Mouse (Mus musculus) cerebellum, adult 9-11 months (tissue): ENCODE data around the gene Ywhah.
"Not testable (repeated sequence)": the region's sequence is repeated elsewhere in the genome, so short reads cannot be mapped to it uniquely, and the experiment has no call there.

Source experiments
- DNase-seq: peaks from one replicate; pipeline ENCODE4 v3.0.0; 2022

Gene Ywhah

DNA sequence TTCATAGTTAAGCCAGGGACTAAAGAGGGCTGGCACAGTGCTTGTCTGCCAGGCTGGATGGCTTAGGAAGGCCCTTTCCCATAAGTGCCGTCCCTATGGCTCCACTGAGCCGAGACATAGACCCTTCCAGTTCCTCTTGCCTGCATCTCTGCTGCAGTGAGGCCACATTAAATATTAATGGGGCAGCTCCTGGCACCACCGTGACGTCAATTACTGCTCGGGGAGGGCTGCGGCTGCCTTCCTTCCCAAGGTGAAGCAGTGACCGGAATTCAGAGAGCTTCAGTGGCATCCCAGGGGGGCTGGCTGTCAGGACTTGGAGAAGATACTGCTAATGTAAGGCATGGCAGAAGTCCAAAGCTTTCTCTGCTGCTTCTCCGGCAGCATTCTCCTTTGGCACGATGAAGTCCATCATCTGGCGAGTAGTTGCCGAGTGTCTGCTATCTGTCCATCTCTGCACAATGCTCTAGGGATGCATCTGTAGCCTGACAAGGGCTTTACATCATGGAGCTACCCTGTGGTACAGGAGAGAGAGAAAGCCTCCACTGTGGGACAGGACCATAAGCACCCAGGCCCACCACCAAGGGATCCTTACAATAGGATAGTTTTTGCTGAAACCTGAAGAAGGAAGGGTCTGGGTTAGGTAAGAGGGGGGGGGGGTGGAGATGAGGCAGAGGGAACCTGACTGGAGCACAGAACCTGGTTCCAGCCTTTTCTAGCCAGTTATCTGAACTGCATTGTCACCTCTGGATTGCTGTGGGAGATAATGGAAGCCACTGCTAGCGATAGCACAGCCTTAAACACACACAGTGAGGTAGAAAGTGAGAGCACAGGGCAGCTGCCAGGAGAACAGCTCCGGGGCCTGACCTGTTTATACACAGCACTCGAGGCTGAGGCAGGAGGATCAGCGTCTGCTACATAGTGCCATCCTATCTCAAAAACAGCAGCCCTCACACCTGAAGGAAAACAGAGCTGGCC lies 7.2 kb upstream of the Ywhah start:
- DNase-seq: peak; percentile 80

DNA sequence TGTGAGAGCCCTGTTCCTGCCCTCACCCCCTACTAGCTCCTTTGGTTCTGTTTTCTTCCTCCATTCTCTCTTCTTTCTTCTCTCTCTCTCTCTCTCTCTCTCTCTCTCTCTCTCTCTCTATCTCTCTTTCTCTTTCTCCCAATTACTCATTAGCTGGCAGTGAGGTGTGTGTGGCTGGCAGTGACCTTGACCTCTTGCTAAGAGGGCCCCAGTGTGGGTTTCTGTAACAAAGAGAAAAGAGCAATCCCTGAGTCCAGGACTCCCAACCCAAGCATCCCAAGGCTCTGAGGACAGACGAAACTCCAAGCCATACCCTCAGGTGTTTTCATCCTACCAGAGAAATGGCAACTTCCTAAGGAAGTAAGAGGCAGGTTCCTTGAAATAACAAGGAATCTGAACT lies 4.5 kb upstream of the Ywhah start:
- DNase-seq: no peak

GRCm38 (mm10) chr5:33015579-33015978 lies 3.0 kb upstream of the Ywhah start:
- DNase-seq: no peak

DNA sequence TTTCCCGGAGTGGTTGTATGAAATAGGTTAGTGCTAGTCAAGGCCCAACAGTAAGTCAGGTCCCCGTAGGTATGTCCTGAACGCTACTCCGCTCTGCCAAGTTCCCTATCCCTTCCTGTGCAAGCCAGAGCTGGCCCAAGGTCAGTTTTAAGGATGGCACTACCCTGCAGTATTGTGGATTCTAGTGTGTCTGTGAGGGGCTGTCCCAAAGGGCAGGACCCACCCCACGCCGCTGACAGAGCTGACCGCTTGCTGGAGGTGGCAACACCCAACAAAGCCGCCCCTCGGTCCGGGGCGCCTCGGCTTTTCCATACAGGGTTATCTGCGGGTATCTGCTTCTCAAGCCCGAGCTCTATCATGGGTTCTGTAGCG lies 441 bp upstream of the Ywhah start:
- DNase-seq: no peak

GRCm38 (mm10) chr5:33019426-33019821 lies 808 bp downstream of the Ywhah start:
- DNase-seq: no peak

DNA sequence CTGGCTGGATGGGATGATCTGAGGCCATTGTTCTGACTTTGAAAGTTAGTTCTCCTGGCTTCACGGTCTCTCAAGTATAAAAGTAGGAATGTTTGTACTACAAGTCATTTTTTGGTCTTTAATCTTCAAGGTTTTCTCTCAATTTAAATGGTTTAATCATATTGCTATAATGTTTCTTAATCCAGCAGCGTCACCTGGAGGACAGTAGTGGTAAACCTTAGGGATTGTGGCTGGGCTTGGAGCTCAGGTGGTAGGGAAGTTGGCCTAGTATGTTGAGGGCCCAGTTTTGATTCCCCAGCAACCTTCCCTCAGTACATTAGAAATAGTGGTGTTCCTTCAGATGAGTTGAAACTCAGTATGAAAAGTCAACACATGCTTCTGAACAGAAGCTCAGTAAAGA lies 3.0 kb downstream of the Ywhah start:
- DNase-seq: no peak

DNA sequence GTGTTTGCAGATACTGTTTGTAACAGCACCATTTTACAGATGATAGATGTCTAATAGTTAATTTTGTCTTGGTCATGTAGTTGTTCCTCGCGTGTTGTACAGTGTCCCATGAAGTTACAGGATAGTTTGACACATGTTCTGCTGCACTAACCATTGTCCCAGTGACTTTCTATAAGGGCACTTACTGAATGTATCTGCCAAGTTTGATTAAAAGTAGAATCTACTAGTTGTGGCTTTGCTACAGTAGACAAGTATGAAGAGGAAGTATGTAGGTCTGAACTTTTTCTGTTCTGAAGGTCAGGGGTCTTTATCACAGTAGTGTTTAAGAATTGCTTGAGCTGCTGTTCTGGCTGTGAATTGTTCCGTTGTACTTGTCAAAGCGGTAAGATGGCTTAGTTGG lies 4.7 kb downstream of the Ywhah start:
- no peak for DNase-seq

DNA sequence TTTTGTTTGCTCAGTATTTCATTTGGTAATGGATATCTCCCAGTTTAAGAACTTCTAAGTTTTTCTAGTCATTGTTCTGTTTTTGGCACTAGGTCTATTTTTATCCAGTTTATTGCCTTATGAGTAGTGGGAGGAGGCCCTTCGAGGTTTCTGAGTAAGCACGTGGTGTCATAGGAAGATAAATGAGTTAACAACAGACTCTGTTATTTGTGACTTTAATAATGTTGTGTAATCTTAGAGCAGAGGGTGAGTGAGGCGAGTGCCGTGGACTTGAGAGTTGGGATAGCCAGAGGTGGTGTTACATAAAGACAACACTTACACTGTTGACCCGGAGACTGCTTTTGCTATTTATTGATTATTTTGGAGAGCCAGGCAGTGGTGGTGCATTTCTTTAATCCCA lies 5.9 kb downstream of the Ywhah start:
- DNase-seq: no peak

DNA sequence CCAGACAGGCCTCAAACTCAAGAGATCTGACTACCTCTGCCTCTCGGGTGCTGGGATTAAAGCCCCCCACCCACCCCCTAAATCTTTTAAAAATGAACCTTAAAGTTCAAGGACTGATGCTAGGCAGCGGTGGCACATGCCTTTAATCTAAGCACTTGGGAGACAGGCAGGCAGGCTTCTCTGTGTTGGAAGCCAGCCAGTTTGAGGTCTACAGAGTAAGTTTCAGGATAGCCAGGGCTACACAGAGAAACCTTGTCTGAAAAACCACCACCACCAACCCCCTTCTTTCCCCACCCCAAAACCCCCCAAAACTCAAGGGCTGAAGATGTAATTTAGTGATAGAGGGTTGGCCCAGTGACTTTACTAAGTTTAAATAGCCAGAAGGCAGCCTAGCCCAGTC lies 10.0 kb downstream of the Ywhah start:
- DNase-seq: no peak

- no peak for DNase-seq
Observed at GRCm38 (mm10) chr5:33030425-33031175, 12.0 kb downstream of the Ywhah start.

- DNase-seq: no peak
Observed at GRCm38 (mm10) chr5:33032036-33032773, 13.6 kb downstream of the Ywhah start.

DNA sequence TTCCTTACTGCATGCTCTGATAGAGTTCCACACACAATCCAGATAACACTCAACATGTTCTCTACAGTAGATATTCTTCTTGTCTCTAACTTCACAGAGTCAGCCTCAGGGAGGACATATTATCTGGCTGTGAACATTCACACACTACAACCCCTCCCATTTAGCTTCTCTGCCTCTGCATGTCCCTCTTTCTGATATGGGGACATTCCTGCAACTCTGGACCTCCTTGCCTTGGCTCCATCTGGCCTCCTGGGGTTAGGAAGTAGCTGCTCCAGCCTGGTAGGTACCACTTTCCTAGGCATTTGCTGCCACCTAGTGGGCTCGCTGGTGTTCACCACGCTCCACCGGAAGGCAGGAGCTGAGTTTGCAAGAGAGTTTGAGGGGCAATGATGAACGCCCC lies 14.5 kb downstream of the Ywhah start:
- peak; percentile 75 for DNase-seq

DNA sequence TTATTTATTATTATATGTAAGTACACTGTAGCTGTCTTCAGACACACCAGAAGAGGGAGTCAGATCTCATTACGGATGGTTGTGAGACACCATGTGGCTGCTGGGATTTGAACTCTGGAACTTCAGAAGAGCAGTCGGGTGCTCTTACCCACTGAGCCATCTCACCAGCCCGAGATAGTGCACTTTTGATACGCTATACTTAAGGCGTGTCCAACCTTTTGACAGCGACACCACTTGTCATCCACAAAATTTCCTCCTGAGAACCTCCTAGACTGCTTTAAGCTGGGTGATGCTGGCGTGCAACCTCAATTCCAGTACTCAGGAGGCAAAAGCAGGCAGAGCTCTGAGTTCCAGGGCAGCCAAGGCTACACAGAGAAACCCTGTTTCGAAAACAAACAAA lies 15.0 kb downstream of the Ywhah start:
- DNase-seq: not testable (repeated sequence)

DNA sequence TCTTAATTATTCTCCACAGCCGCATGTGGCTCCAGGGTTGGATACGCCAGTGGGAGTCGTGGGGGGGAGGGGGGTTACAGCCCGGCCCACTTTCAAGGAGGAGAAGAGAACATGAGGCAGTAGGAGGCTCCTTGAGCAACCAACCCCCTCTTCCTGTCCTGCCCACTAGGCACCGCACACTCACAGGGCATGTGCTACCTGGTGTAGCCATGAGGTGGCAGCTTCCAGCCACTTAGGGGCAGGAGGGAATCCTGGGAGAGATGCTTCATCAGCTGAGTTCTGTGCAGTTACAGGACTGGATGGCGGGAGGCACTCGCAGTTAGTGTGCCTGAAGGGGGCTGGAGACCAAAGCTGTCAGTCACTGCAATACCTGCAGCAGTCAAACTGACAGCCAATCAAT lies 15.5 kb downstream of the Ywhah start:
- no peak for DNase-seq

GRCm38 (mm10) chr5:33034916-33035315 lies 16.3 kb downstream of the Ywhah start:
- DNase-seq: no peak

- no peak for DNase-seq
Observed at GRCm38 (mm10) chr5:33038656-33039509, 20.3 kb downstream of the Ywhah start.

- DNase-seq: no peak
Observed at GRCm38 (mm10) chr5:33039510-33039911, 20.9 kb downstream of the Ywhah start.

GRCm38 (mm10) chr5:33040735-33041134 lies 22.1 kb downstream of the Ywhah start:
- DNase-seq: not testable (repeated sequence)

GRCm38 (mm10) chr5:33043397-33043796 lies 24.8 kb downstream of the Ywhah start:
- DNase-seq: no peak

DNA sequence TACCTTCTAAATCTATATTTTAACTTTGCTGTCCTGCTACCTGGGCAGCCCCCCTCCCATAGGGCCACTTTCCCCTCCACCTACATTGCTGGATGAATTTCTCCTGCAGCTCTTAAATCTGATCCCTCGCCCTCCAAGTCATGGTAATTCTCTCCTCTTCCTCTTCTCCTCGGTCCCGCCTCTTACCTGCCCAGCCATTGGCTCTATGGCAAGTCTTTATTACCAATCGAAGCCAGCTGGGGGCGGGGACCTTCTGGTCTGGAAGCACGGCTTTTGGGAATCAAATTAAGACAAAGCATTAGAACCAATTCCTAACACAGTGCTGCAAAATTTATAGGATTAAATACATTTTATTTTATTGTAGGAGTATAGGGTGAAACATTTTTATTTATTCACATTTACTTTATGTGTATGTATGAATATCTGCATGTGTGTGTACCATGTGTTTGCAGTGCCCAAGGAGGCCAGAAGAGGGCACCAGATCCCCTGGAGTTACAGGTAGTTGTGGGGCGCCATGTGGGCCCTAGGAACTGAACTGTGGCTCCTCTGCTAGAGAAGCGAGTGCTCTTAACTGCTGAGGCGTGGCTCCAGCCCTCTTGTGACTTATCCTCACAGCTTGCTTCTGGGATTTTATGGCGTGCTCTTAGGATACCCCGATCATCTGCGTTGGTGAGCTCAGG lies 26.2 kb downstream of the Ywhah start:
- DNase-seq: no peak

DNA sequence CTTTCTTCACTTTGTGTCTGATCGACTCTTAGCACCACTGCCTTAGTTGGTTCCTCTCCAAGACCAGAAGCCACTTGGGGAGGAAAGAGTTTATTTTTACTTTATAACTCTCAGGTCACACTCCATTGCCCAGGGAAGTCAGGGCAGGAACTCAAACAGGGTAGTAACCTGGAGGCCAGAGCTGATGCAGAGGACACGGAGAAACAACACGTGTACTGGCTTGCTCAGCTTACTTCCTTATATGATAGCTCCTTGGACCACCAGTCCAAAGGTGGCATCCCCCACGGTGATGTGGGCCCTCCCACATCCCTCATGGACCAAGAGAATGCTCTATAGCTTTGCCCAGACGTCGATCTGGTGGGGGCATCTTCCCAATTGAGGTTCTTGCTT lies 26.7 kb downstream of the Ywhah start:
- DNase-seq: no peak
